Mouse (Mus musculus) intestine, postnatal 0 days (tissue): Measurements from ENCODE around the gene Tmem56. TPM values are rescaled to one million over a fixed set of nuclear protein-coding genes. Genes with fewer than 3 reads are reported as not detected.

Experiments
- ATAC-seq: fragments of 200-750 bp; cut with Nextera tagmentation; 2 replicates; pipeline ENCODE4 v1.8.0; 2017; ENCODE audit warnings: mild to moderate bottlenecking, moderate TSS enrichment, moderate library complexity
- H3K27ac ChIP-seq: fragments of 300-500 bp; sonication (generic); 2 replicates; pipeline ENCODE4 v1.5.1; 2014; ENCODE audit warnings: mild to moderate bottlenecking, low read depth, low read length, moderate library complexity
- H3K27me3 ChIP-seq: fragments of 300-500 bp; sonication (generic); replicated peaks from 2 replicates; pipeline ENCODE4 v1.6.1; 2014; ENCODE audit warnings: low read length, mixed read lengths; ENCODE audit not compliant: control insufficient read depth, insufficient read depth
- H3K36me3 ChIP-seq: fragments of 300-500 bp; sonication (generic); 2 replicates; pipeline ENCODE4 v1.6.1; 2014; ENCODE audit warnings: mild to moderate bottlenecking, moderate library complexity; ENCODE audit not compliant: control insufficient read depth, insufficient read depth
- H3K4me1 ChIP-seq: fragments of 300-500 bp; sonication (generic); replicated peaks from 2 replicates; pipeline ENCODE4 v1.6.1; 2014; ENCODE audit warnings: antibody characterized with exemption, low read length, mixed read lengths; ENCODE audit not compliant: control insufficient read depth, insufficient read depth
- H3K4me2 ChIP-seq: fragments of 300-500 bp; sonication (generic); replicated peaks from 2 replicates; pipeline ENCODE4 v1.6.1; 2014; ENCODE audit warnings: low read depth, mild to moderate bottlenecking, moderate library complexity
- H3K4me3 ChIP-seq: fragments of 300-500 bp; sonication (generic); 2 replicates; pipeline ENCODE4 v1.5.1; 2014; ENCODE audit warnings: low read depth, low read length
- H3K9ac ChIP-seq: fragments of 300-500 bp; sonication (generic); 2 replicates; pipeline ENCODE4 v1.6.1; 2014; ENCODE audit warnings: mild to moderate bottlenecking, low read depth, low read length
- H3K9me3 ChIP-seq: fragments of 300-500 bp; sonication (generic); 2 replicates; pipeline ENCODE4 v1.6.1; 2016; ENCODE audit warnings: mixed run types; ENCODE audit not compliant: control insufficient read depth
- CTCF ChIP-seq: sonication (generic); IDR thresholded peaks from 2 replicates; pipeline ENCODE4 v1.5.1; 2016; ENCODE audit warnings: low read depth, mild to moderate bottlenecking, control low read depth, antibody characterized with exemption, moderate library complexity
- WGBS: fragments of 180-500 bp; shearing (Covaris S2); extraction: QIAGEN DNeasy Blood & Tissue Kit; methylation state at CpG from one replicate; pipeline ENCODE4 v1.1.7; 2014; 5-methylcytosine and 5-hydroxymethylcytosine counted together
- polyA plus RNA-seq: library from polyadenylated mRNA; unstranded; fragments of >200 nt; fragmentation: Nextera tagmentation; extraction: Ambion mirVana; gene quantifications from 2 replicates; pipeline ENCODE4 v1.2.1, GENCODE M21; 2015

Tmem56 gene
- polyA plus RNA-seq, 1 experiment from 2014 or later: 6.8 TPM

DNA sequence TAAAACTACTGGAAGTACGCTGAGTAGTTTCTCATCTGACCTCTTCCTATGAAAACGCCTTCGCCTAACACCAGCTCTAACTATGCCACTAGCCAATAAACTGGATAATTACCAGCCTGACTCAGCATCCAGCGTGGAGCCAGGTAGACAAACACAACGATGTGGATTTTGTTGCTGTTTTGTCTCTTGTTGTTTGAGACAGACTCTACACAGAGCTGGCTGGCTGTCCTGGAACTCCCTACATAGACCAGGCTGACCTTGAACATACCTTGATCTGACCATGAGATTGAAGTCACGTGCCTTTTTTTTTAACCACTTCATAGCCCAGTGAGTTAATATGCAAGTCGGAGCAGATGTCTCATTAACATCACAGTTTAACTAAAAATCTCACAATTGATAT is 27.4 kb downstream of the Tmem56 start:
- ATAC-seq: no peak
- TF ChIP-seq CTCF: no peak
- Histone ChIP-seq H3K9ac (no peak overlapping the region), H3K9me3 (no peaks in the 10 kb centered on the region), H3K27ac (no peak overlapping the region), H3K27me3 (no peaks in the 10 kb centered on the region), H3K4me3 (no peak overlapping the region), H3K36me3 (no peaks in the 10 kb centered on the region), H3K4me1 (no peaks in the 10 kb centered on the region), H3K4me2 (no peak overlapping the region)
- 80% methylated on average over 7 of the region's 7 CpGs for WGBS

GRCm38 (mm10) chr3:121250576-121251433 is 32.1 kb downstream of the Tmem56 start:
- Histone ChIP-seq H3K9ac (no peak overlapping the region), H3K36me3 (no peaks in the 10 kb centered on the region), H3K4me1 (no peaks in the 10 kb centered on the region), H3K9me3 (no peaks in the 10 kb centered on the region), H3K27me3 (no peaks in the 10 kb centered on the region), H3K4me3 (no peak overlapping the region), H3K4me2 (no peak overlapping the region), H3K27ac (no peak overlapping the region)
- no peak for TF ChIP-seq CTCF
- no peak for ATAC-seq
- WGBS: 68% methylated on average over 19 of the region's 19 CpGs

- no peak for ATAC-seq
- 80% methylated on average over 9 of the region's 9 CpGs for WGBS
These were observed 32.9 kb downstream of the Tmem56 start for GRCm38 (mm10) chr3:121250048-121250447.

GRCm38 (mm10) chr3:121242941-121243340 is 40.0 kb downstream of the Tmem56 start:
- ATAC-seq: no peak

More at GRCm38 (mm10) chr3:121250048-121250447, 32.9 kb downstream of the Tmem56 start:
- Histone ChIP-seq H3K4me2 (no peak overlapping the region), H3K27me3 (no peaks in the 10 kb centered on the region), H3K9me3 (no peaks in the 10 kb centered on the region), H3K4me1 (no peaks in the 10 kb centered on the region), H3K36me3 (no peaks in the 10 kb centered on the region), H3K27ac (no peak overlapping the region), H3K9ac (no peak overlapping the region), H3K4me3 (no peak overlapping the region)
- no peak for TF ChIP-seq CTCF

GRCm38 (mm10) chr3:121242111-121242936 is 40.6 kb downstream of the Tmem56 start:
- WGBS: 57% methylated on average over 9 of the region's 9 CpGs
- no peaks in the 10 kb centered on the region for H3K27me3 ChIP-seq
- H3K27ac ChIP-seq: no peak overlapping the region
- H3K4me1 ChIP-seq: no peaks in the 10 kb centered on the region
- no peak for ATAC-seq
- H3K4me2 ChIP-seq: no peak overlapping the region
- no peaks in the 10 kb centered on the region for H3K36me3 ChIP-seq
- H3K4me3 ChIP-seq: no peak overlapping the region
- no peak overlapping the region for H3K9ac ChIP-seq
- TF ChIP-seq CTCF: no peak
- H3K9me3 ChIP-seq: no peaks in the 10 kb centered on the region

More at GRCm38 (mm10) chr3:121242941-121243340, 40.0 kb downstream of the Tmem56 start:
- 65% methylated on average over 4 of the region's 4 CpGs for WGBS
- Histone ChIP-seq H3K4me2 (no peak overlapping the region), H3K4me1 (no peaks in the 10 kb centered on the region), H3K9ac (no peak overlapping the region), H3K9me3 (no peaks in the 10 kb centered on the region), H3K36me3 (no peaks in the 10 kb centered on the region), H3K27me3 (no peaks in the 10 kb centered on the region), H3K4me3 (no peak overlapping the region), H3K27ac (no peak overlapping the region)
- no peak for TF ChIP-seq CTCF

DNA sequence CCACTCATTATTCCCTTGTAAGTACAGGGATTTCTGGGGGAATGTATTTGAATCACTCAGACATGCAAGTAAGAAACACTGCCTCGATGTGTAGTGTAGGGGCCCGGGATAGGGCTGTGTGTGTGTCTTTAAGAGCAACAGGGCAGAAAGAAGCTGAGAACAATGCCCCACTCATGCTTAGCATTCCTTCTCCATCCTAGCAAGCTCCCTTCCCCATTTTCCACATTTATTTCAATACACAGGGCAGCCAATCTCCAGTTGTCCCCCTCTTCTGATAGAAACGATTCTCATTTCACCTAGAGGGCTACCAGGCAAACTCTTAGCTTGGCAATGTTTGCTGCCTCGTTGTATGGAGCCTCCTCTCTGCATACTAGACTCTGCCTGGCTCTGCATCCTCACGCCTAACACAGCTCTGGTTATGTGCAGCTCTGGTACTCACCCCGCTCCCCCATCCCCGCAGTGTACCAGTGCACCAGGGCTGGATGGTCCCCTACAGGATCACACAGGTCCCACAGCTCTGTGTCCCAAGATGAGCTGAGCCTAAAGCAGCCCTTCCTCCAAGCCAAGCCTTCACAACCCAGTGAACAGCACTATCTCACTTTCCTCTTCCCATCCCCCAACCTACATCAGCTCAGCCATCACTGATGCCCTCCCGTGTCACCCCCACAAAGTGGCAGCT is 42.4 kb downstream of the Tmem56 start:
- 57% methylated on average over 8 of the region's 8 CpGs for WGBS
- TF ChIP-seq CTCF: no peak
- Histone ChIP-seq H3K4me3 (no peak overlapping the region), H3K9ac (no peak overlapping the region), H3K9me3 (no peaks in the 10 kb centered on the region), H3K4me2 (no peak overlapping the region), H3K27ac (no peak overlapping the region), H3K4me1 (no peaks in the 10 kb centered on the region), H3K36me3 (no peaks in the 10 kb centered on the region), H3K27me3 (no peaks in the 10 kb centered on the region)
- ATAC-seq: no peak
